Mouse (Mus musculus) brain, adult 2 months (tissue): ENCODE measurements at regions not wholly inside any gene's neighbourhood (a gene's known extent, or its start where the extent isn't known, plus 50 kb on each side); places are given as distances from the start of the nearest gene placed in this dataset.

Source experiments
- DNase-seq: peaks from one replicate; pipeline ENCODE4 v3.0.0; 2011; ENCODE audit warnings: low read depth, low spot score

- no peak for DNase-seq
Measured at GRCm38 (mm10) chr6:93623541-93623940, 660.2 kb downstream of the Magi1 start.

- peak; percentile 47 for DNase-seq
Measured at GRCm38 (mm10) chr6:93616926-93617325, 666.8 kb downstream of the Magi1 start.

- no peak for DNase-seq
Measured at GRCm38 (mm10) chr6:93600376-93600775, 657.1 kb upstream of the Adamts9 start.

GRCm38 (mm10) chr6:93599371-93599770 is 656.1 kb upstream of the Adamts9 start:
- no peak for DNase-seq

GRCm38 (mm10) chr6:93589935-93590334 is 646.6 kb upstream of the Adamts9 start:
- DNase-seq = no peak

- no peak for DNase-seq
Measured at GRCm38 (mm10) chr6:93586871-93587270, 643.6 kb upstream of the Adamts9 start.

- no peak for DNase-seq
Measured at GRCm38 (mm10) chr6:93581141-93581540, 637.8 kb upstream of the Adamts9 start.

GRCm38 (mm10) chr6:93580716-93581115 is 637.4 kb upstream of the Adamts9 start:
- DNase-seq = peak; percentile 31

GRCm38 (mm10) chr6:93575249-93575648 is 632.0 kb upstream of the Adamts9 start:
- DNase-seq = no peak

- DNase-seq = peak; percentile 86
Measured at GRCm38 (mm10) chr6:93573679-93574635, 630.7 kb upstream of the Adamts9 start.

- no peak for DNase-seq
Measured at GRCm38 (mm10) chr6:93569866-93570265, 626.6 kb upstream of the Adamts9 start.

- DNase-seq = no peak
Measured at GRCm38 (mm10) chr6:93569211-93569610, 625.9 kb upstream of the Adamts9 start.

GRCm38 (mm10) chr6:93566661-93567060 is 623.4 kb upstream of the Adamts9 start:
- no peak for DNase-seq

- DNase-seq = no peak
Measured at GRCm38 (mm10) chr6:93548311-93548710, 605.0 kb upstream of the Adamts9 start.

GRCm38 (mm10) chr6:93544246-93544645 is 601.0 kb upstream of the Adamts9 start:
- no peak for DNase-seq

GRCm38 (mm10) chr6:93543354-93544129 is 600.2 kb upstream of the Adamts9 start:
- peak; percentile 30 for DNase-seq

GRCm38 (mm10) chr6:93539583-93539982 is 596.3 kb upstream of the Adamts9 start:
- DNase-seq = peak; percentile 15

- no peak for DNase-seq
Measured at GRCm38 (mm10) chr6:93539171-93539570, 595.9 kb upstream of the Adamts9 start.

GRCm38 (mm10) chr6:93537971-93538370 is 594.7 kb upstream of the Adamts9 start:
- no peak for DNase-seq

- no peak for DNase-seq
Measured at GRCm38 (mm10) chr6:93537126-93537525, 593.8 kb upstream of the Adamts9 start.

- DNase-seq = no peak
Measured at GRCm38 (mm10) chr6:93513818-93514217, 570.5 kb upstream of the Adamts9 start.

- no peak for DNase-seq
Measured at GRCm38 (mm10) chr6:93509857-93510256, 566.6 kb upstream of the Adamts9 start.
